Mouse (Mus musculus) G1E (cell line): ENCODE measurements around the gene Orc3.

Source experiments
- CTCF ChIP-seq: IDR thresholded peaks from 2 replicates; pipeline ENCODE4 v1.5.1; 2012; ENCODE audit warnings: low read depth, low read length, inconsistent platforms, mixed read lengths
- GATA1 ChIP-seq: IDR thresholded peaks from 2 replicates; pipeline ENCODE4 v1.6.1; 2012; ENCODE audit warnings: borderline replicate concordance, low read length, inconsistent platforms, mixed read lengths
- GATA2 ChIP-seq: IDR thresholded peaks from 2 replicates; pipeline ENCODE4 v1.6.1; 2012; ENCODE audit warnings: low read depth, low read length, inconsistent platforms, borderline replicate concordance
- POLR2AphosphoS5 ChIP-seq: IDR thresholded peaks from 2 replicates; pipeline ENCODE4 v1.6.1; 2012; ENCODE audit warnings: low read depth, low read length, inconsistent platforms; ENCODE audit not compliant: insufficient replicate concordance

DNA sequence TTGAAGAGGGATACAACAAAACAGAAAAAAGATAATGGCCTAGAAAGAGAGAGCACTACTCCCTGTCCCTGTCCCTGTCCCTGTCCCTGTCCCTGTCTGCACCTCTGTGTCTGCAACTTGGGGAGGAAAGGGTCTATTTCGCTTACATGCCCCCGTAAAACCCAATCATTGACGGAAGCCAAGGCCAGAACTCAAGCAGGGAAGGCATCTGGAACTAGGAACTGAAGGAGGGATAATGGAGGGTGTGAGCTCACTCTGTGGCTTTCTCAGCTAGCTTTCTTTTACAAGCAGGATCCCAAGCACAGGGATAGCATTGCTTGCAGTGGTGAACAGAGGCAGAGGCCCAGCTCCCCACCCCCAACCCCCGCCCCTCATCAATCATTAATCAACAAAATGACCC lies 85.4 kb downstream of the Orc3 start:
- TF ChIP-seq CTCF (no peak), GATA1 (no peak), POLR2AphosphoS5 (no peak), GATA2 (no peak)
